Mouse (Mus musculus) liver, adult 2 months (tissue): Measurements from ENCODE around the gene Umod.

Experiments used
- CTCF ChIP-seq: fragments of 200-500 bp; IDR thresholded peaks from 2 replicates; pipeline ENCODE4 v1.5.1; 2011; ENCODE audit warnings: low read depth, low read length, control low read depth
- POLR2A ChIP-seq: fragments of 200-500 bp; IDR thresholded peaks from 2 replicates; pipeline ENCODE4 v1.6.1; 2011; ENCODE audit warnings: low read length, control low read depth; ENCODE audit not compliant: insufficient read depth; ENCODE audit errors: extremely low read depth

GRCm38 (mm10) chr7:119527135-119527534 lies 48.1 kb upstream of the Umod start:
- no peak for TF ChIP-seq CTCF
- no peak for TF ChIP-seq POLR2A
